Mouse (Mus musculus) kidney, embryonic 15.5 days (tissue): ENCODE measurements around the gene 1110059E24Rik. TPM values are rescaled to one million over a fixed set of nuclear protein-coding genes. Genes with fewer than 3 reads are reported as not detected.
"Not testable (repeated sequence)": the region's sequence is repeated elsewhere in the genome, so short reads cannot be mapped to it uniquely, and the experiment has no call there.

ENCODE experiments used
- ATAC-seq: fragments of 200-750 bp; cut with Nextera tagmentation; replicated peaks from 2 replicates; pipeline ENCODE4 v1.8.0; 2017; ENCODE audit warnings: moderate TSS enrichment; ENCODE audit not compliant: low FRiP score
- H3K27ac ChIP-seq: fragments of 300-500 bp; sonication (generic); 2 replicates; pipeline ENCODE4 v1.5.1; 2015; ENCODE audit warnings: mild to moderate bottlenecking, inconsistent platforms
- H3K27me3 ChIP-seq: fragments of 300-500 bp; sonication (generic); 2 replicates; pipeline ENCODE4 v1.6.1; 2015; ENCODE audit warnings: inconsistent platforms
- H3K36me3 ChIP-seq: fragments of 300-500 bp; sonication (generic); 2 replicates; pipeline ENCODE4 v1.6.1; 2015; ENCODE audit warnings: inconsistent platforms
- H3K4me1 ChIP-seq: fragments of 300-500 bp; sonication (generic); 2 replicates; pipeline ENCODE4 v1.6.1; 2015; ENCODE audit warnings: inconsistent platforms
- H3K4me2 ChIP-seq: fragments of 300-500 bp; sonication (generic); 2 replicates; pipeline ENCODE4 v1.6.1; 2015; ENCODE audit warnings: moderate library complexity, mild to moderate bottlenecking, inconsistent platforms
- H3K4me3 ChIP-seq: fragments of 300-500 bp; sonication (generic); replicated peaks from 2 replicates; pipeline ENCODE4 v1.5.1; 2015; ENCODE audit warnings: mild to moderate bottlenecking, inconsistent platforms
- H3K9ac ChIP-seq: fragments of 300-500 bp; sonication (generic); 2 replicates; pipeline ENCODE4 v1.6.1; 2015; ENCODE audit warnings: mild to moderate bottlenecking, inconsistent platforms
- H3K9me3 ChIP-seq: fragments of 300-500 bp; sonication (generic); replicated peaks from 2 replicates; pipeline ENCODE4 v1.6.1; 2016; ENCODE audit warnings: inconsistent platforms
- WGBS: fragments of 180-500 bp; shearing (Covaris S2); methylation state at CpG from one replicate; pipeline ENCODE4 v1.1.7; 2015; ENCODE audit warnings: mixed read lengths; 5-methylcytosine and 5-hydroxymethylcytosine counted together
- polyA plus RNA-seq: library from polyadenylated mRNA; unstranded; fragments of >200 nt; fragmentation: Nextera tagmentation; extraction: Ambion mirVana; gene quantifications from 2 replicates; pipeline ENCODE4 v1.2.1, GENCODE M21; 2015

Gene 1110059E24Rik
- polyA plus RNA-seq, 1 experiment from 2014 or later = 61.9 TPM

GRCm38 (mm10) chr19:21645301-21645700 is 7.5 kb downstream of the 1110059E24Rik start:
- WGBS = 35% methylated on average over 4 of the region's 4 CpGs
- Histone ChIP-seq H3K4me1 (peaks cover 16% of the 10 kb centered on the region; the same call in 1 of the 2 replicates), H3K27ac (0 out of 2 replicates have a peak overlapping the region, but pooled peaks have one; percentile 3), H3K27me3 (no peaks in the 10 kb centered on the region), H3K4me3 (no peak overlapping the region), H3K9me3 (no peaks in the 10 kb centered on the region), H3K9ac (no peak overlapping the region), H3K4me2 (no peak overlapping the region), H3K36me3 (no peaks in the 10 kb centered on the region)
- peak; percentile 52; the same call in 1 of the 2 replicates for ATAC-seq

- Histone ChIP-seq H3K36me3 (no peaks in the 10 kb centered on the region), H3K4me3 (no peak overlapping the region), H3K9me3 (no peaks in the 10 kb centered on the region), H3K9ac (no peak overlapping the region), H3K4me1 (peaks cover 16% of the 10 kb centered on the region; the same call in 1 of the 2 replicates), H3K4me2 (no peak overlapping the region), H3K27me3 (no peaks in the 10 kb centered on the region), H3K27ac (no peak overlapping the region)
- ATAC-seq = no peak
- 86% methylated on average over 1 of the region's 1 CpGs for WGBS
Measured at GRCm38 (mm10) chr19:21643935-21644334, 8.8 kb downstream of the 1110059E24Rik start.

- Histone ChIP-seq H3K27me3 (no peaks in the 10 kb centered on the region), H3K4me3 (no peak overlapping the region), H3K36me3 (no peaks in the 10 kb centered on the region), H3K4me2 (no peak overlapping the region), H3K9ac (no peak overlapping the region), H3K9me3 (no peaks in the 10 kb centered on the region), H3K4me1 (no peaks in the 10 kb centered on the region), H3K27ac (no peak overlapping the region)
- no peak for ATAC-seq
- 29% methylated on average over 7 of the region's 7 CpGs for WGBS
Measured at GRCm38 (mm10) chr19:21637672-21638071, 15.1 kb downstream of the 1110059E24Rik start.

GRCm38 (mm10) chr19:21636907-21637306 is 15.9 kb downstream of the 1110059E24Rik start:
- no peaks in the 10 kb centered on the region for H3K4me1 ChIP-seq
- WGBS = 86% methylated on average over 3 of the region's 3 CpGs
- H3K4me3 ChIP-seq = no peak overlapping the region
- no peaks in the 10 kb centered on the region for H3K36me3 ChIP-seq
- H3K9ac ChIP-seq = no peak overlapping the region
- H3K27ac ChIP-seq = no peak overlapping the region
- H3K27me3 ChIP-seq = no peaks in the 10 kb centered on the region
- no peaks in the 10 kb centered on the region for H3K9me3 ChIP-seq
- H3K4me2 ChIP-seq = no peak overlapping the region
- no peak for ATAC-seq

GRCm38 (mm10) chr19:21635406-21635805 is 17.4 kb downstream of the 1110059E24Rik start:
- Histone ChIP-seq H3K4me1 (peaks cover 8% of the 10 kb centered on the region; the same call in 1 of the 2 replicates), H3K4me3 (no peak overlapping the region), H3K4me2 (no peak overlapping the region), H3K36me3 (no peaks in the 10 kb centered on the region), H3K9me3 (no peaks in the 10 kb centered on the region), H3K27ac (no peak overlapping the region), H3K9ac (no peak overlapping the region), H3K27me3 (no peaks in the 10 kb centered on the region)
- ATAC-seq = no peak
- 76% methylated on average over 2 of the region's 2 CpGs for WGBS

- no peak overlapping the region for H3K9ac ChIP-seq
- 0 out of 2 replicates have a peak overlapping the region, but pooled peaks have one; percentile 1 for H3K27ac ChIP-seq
- 41% methylated on average over 14 of the region's 14 CpGs for WGBS
- H3K4me3 ChIP-seq = no peak overlapping the region
- no peaks in the 10 kb centered on the region for H3K27me3 ChIP-seq
- H3K4me1 ChIP-seq = peaks cover 8% of the 10 kb centered on the region; the same call in 1 of the 2 replicates
- H3K9me3 ChIP-seq = no peaks in the 10 kb centered on the region
- no peak overlapping the region for H3K4me2 ChIP-seq
- H3K36me3 ChIP-seq = no peaks in the 10 kb centered on the region
- ATAC-seq = no peak
Measured at GRCm38 (mm10) chr19:21630656-21631331, 22.0 kb downstream of the 1110059E24Rik start.

GRCm38 (mm10) chr19:21629501-21629900 is 23.3 kb downstream of the 1110059E24Rik start:
- Histone ChIP-seq H3K27ac (0 out of 2 replicates have a peak overlapping the region, but pooled peaks have one; percentile 15), H3K4me2 (no peak overlapping the region), H3K9ac (no peak overlapping the region), H3K36me3 (no peaks in the 10 kb centered on the region), H3K9me3 (no peaks in the 10 kb centered on the region), H3K4me3 (no peak overlapping the region), H3K27me3 (no peaks in the 10 kb centered on the region), H3K4me1 (peaks cover 8% of the 10 kb centered on the region; the same call in 1 of the 2 replicates)
- WGBS = 82% methylated on average over 1 of the region's 1 CpGs
- ATAC-seq = 0 out of 2 replicates have a peak, but pooled peaks have one; percentile 12

- WGBS = 86% methylated on average over 1 of the region's 1 CpGs
- ATAC-seq = no peak
Measured at GRCm38 (mm10) chr19:21629030-21629429, 23.7 kb downstream of the 1110059E24Rik start.

GRCm38 (mm10) chr19:21628440-21628839 is 24.3 kb downstream of the 1110059E24Rik start:
- H3K4me3 ChIP-seq, ATAC-seq, H3K9ac ChIP-seq, H3K27me3 ChIP-seq, H3K36me3 ChIP-seq, H3K4me2 ChIP-seq, H3K4me1 ChIP-seq, H3K27ac ChIP-seq, H3K9me3 ChIP-seq: not testable (repeated sequence)
- 61% methylated on average over 11 of the region's 11 CpGs for WGBS

More at GRCm38 (mm10) chr19:21629030-21629429, 23.7 kb downstream of the 1110059E24Rik start:
- Histone ChIP-seq H3K4me1 (peaks cover 8% of the 10 kb centered on the region; the same call in 1 of the 2 replicates), H3K36me3 (no peaks in the 10 kb centered on the region), H3K9me3 (no peaks in the 10 kb centered on the region), H3K27ac (no peak overlapping the region), H3K9ac (no peak overlapping the region), H3K4me2 (no peak overlapping the region), H3K27me3 (no peaks in the 10 kb centered on the region), H3K4me3 (no peak overlapping the region)

GRCm38 (mm10) chr19:21626271-21626988 is 26.3 kb downstream of the 1110059E24Rik start:
- no peaks in the 10 kb centered on the region for H3K36me3 ChIP-seq
- H3K9ac ChIP-seq = no peak overlapping the region
- whole genome bisulfite sequencing = 79% methylated on average over 6 of the region's 6 CpGs
- no peak for ATAC-seq
- H3K4me3 ChIP-seq = no peak overlapping the region
- H3K27ac ChIP-seq = no peak overlapping the region
- peaks cover 8% of the 10 kb centered on the region; the same call in 1 of the 2 replicates for H3K4me1 ChIP-seq
- no peaks in the 10 kb centered on the region for H3K27me3 ChIP-seq
- no peaks in the 10 kb centered on the region for H3K9me3 ChIP-seq
- H3K4me2 ChIP-seq = no peak overlapping the region

GRCm38 (mm10) chr19:21624148-21624535 is 28.6 kb downstream of the 1110059E24Rik start:
- no peak overlapping the region for H3K27ac ChIP-seq
- H3K4me3 ChIP-seq = no peak overlapping the region
- ATAC-seq = no peak
- no peaks in the 10 kb centered on the region for H3K4me1 ChIP-seq
- WGBS = 89% methylated on average over 4 of the region's 4 CpGs
- no peak overlapping the region for H3K9ac ChIP-seq
- H3K27me3 ChIP-seq = no peaks in the 10 kb centered on the region
- H3K4me2 ChIP-seq = no peak overlapping the region
- H3K36me3 ChIP-seq = no peaks in the 10 kb centered on the region
- no peaks in the 10 kb centered on the region for H3K9me3 ChIP-seq
